Mouse (Mus musculus) G1E (cell line): ENCODE measurements around the gene Ccr7.

Experiments
- CTCF ChIP-seq: IDR thresholded peaks from 2 replicates; pipeline ENCODE4 v1.5.1; 2012; ENCODE audit warnings: low read depth, low read length, inconsistent platforms, mixed read lengths
- GATA1 ChIP-seq: IDR thresholded peaks from 2 replicates; pipeline ENCODE4 v1.6.1; 2012; ENCODE audit warnings: borderline replicate concordance, low read length, inconsistent platforms, mixed read lengths
- TAL1 ChIP-seq: conservative IDR thresholded peaks from 2 replicates; pipeline ENCODE4 v1.6.1; 2012; ENCODE audit warnings: low read depth, low read length, inconsistent platforms, mixed read lengths

DNA sequence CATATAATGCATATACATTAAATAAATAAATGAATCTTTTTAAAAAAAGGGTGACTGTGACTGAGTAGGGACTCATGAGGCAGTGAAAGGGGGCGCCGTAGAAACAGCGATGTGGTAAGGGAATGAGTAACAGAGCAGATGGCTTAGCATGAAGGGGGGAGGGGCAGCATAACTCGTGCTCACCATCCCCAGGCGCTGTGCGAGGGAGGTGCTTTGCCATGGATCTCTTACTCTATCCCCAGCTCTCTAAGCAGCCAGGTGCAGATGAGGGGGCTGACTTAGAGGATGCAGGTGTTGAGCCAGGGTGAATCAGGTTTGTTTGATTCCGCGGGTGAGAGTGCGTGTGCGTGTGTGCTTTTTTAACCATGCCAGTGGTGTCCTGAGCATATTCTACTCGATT lies 43.7 kb downstream of the Ccr7 start:
- TF ChIP-seq CTCF (no peak), TAL1 (no peak), GATA1 (no peak)
